Mouse (Mus musculus): ENCODE data around the gene Inpp5k. TPM values are rescaled to one million over a fixed set of nuclear protein-coding genes. Genes with fewer than 3 reads are reported as not detected.

Inpp5k gene
- polyA plus RNA-seq, 1 experiment from 2014 or later = 26.2 TPM

DNA sequence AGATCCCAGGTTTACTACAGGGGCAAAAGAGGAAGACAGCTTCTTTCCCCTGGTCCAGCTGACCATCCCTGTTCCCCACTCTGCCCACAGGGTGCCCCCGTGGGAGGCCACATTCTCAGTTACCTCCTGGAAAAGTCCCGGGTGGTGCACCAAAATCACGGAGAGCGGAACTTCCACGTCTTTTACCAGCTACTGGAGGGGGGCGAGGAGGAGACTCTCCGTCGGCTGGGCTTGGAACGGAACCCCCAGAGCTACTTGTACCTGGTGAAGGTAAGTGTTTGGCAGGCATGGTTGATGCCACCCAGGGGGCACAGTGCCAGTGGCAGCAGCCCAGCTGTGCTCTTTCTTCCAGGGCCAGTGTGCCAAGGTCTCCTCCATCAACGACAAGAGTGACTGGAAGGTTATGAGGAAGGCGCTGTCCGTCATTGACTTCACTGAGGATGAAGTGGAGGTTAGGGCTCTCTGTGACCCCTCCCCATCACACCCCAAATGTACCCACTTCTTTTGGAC, 29.3 kb downstream of the Inpp5k start:
- H3K4me3 ChIP-seq (ENCODE audit: low read depth, low read length) = no peak overlapping the region
- no peak overlapping the region for H3K4me2 ChIP-seq (ENCODE audit: low read depth)
- H3K27me3 ChIP-seq (ENCODE audit: control insufficient read depth, insufficient read depth, low read length) = peaks cover 2% of the 10 kb centered on the region; the same call in 1 of the 2 replicates
- no peak overlapping the region for H3K27ac ChIP-seq (ENCODE audit: low read depth, low read length)
- WGBS = 91% methylated on average over 12 of the region's 12 CpGs
- H3K9me3 ChIP-seq (ENCODE audit: control insufficient read depth, low read length) = no peaks in the 10 kb centered on the region
- DNase-seq (ENCODE audit: low spot score) = no peak
- H3K9ac ChIP-seq (ENCODE audit: low read length) = no peak overlapping the region
- H3K36me3 ChIP-seq (ENCODE audit: control insufficient read depth, insufficient read depth, low read length) = no peaks in the 10 kb centered on the region; the same call in 1 of the 2 replicates
- no peak for ATAC-seq (ENCODE audit: insufficient read depth, low FRiP score, low TSS enrichment)
- peaks cover 5% of the 10 kb centered on the region; the same call in 1 of the 2 replicates for H3K4me1 ChIP-seq (ENCODE audit: control insufficient read depth, insufficient read depth, low read length)

DNA sequence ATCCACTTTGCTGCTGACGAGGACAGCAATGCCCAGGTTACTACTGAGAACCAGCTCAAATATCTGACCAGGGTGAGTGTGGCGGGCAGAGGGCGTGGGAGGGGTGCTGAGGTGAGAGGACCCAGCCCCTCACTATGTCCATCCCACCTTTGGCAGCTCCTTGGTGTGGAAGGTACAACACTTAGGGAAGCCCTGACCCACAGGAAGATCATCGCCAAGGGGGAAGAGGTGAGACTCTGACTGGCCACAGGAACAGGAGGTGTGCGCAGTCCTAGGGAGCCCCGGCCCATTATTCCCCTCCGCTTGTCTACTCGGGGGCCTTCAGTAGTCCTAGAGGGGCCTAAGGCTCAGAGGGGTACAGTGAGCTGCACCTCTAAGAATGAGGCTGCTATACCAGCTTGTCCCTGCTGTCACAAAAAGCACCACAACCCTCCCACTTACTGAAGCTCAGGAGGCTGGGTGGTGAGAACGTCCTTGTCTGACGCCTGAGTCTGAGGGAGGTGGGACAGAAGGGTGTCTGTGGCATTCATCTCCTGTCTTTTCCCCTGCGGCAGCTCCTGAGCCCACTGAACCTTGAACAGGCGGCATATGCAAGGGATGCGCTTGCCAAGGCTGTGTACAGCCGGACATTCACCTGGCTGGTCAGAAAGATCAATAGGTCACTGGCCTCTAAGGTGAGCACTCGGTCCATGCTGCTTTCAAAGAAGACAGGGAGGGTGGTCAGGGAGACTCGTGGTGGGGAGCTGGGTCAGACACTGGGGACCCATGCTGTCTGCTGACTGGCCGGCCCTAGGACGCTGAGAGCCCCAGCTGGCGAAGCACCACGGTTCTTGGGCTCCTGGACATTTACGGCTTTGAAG, 30.4 kb downstream of the Inpp5k start:
- no peaks in the 10 kb centered on the region for H3K27me3 ChIP-seq (ENCODE audit: control insufficient read depth, insufficient read depth, low read length)
- H3K4me1 ChIP-seq (ENCODE audit: control insufficient read depth, insufficient read depth, low read length) = peaks cover 2% of the 10 kb centered on the region; the same call in 1 of the 2 replicates
- no peak for ATAC-seq (ENCODE audit: insufficient read depth, low FRiP score, low TSS enrichment)
- no peak overlapping the region for H3K9ac ChIP-seq (ENCODE audit: low read length)
- H3K36me3 ChIP-seq (ENCODE audit: control insufficient read depth, insufficient read depth, low read length) = no peaks in the 10 kb centered on the region; the same call in 1 of the 2 replicates
- H3K9me3 ChIP-seq (ENCODE audit: control insufficient read depth, low read length) = no peaks in the 10 kb centered on the region
- DNase-seq (ENCODE audit: low spot score) = no peak
- no peak overlapping the region for H3K4me2 ChIP-seq (ENCODE audit: low read depth)
- WGBS = 93% methylated on average over 21 of the region's 21 CpGs
- H3K4me3 ChIP-seq (ENCODE audit: low read depth, low read length) = no peak overlapping the region
- no peak overlapping the region for H3K27ac ChIP-seq (ENCODE audit: low read depth, low read length)

- no peak overlapping the region for H3K4me2 ChIP-seq (ENCODE audit: low read depth)
- DNase-seq (ENCODE audit: low spot score) (no peak), ATAC-seq (ENCODE audit: insufficient read depth, low FRiP score, low TSS enrichment) (no peak)
- no peaks in the 10 kb centered on the region for H3K4me1 ChIP-seq (ENCODE audit: control insufficient read depth, insufficient read depth, low read length)
- no peaks in the 10 kb centered on the region; the same call in 1 of the 2 replicates for H3K36me3 ChIP-seq (ENCODE audit: control insufficient read depth, insufficient read depth, low read length)
- WGBS = 92% methylated on average over 7 of the region's 7 CpGs
- H3K4me3 ChIP-seq (ENCODE audit: low read depth, low read length) = no peak overlapping the region
- no peak overlapping the region for H3K9ac ChIP-seq (ENCODE audit: low read length)
- no peak overlapping the region for H3K27ac ChIP-seq (ENCODE audit: low read depth, low read length)
- no peaks in the 10 kb centered on the region for H3K27me3 ChIP-seq (ENCODE audit: control insufficient read depth, insufficient read depth, low read length)
- no peaks in the 10 kb centered on the region for H3K9me3 ChIP-seq (ENCODE audit: control insufficient read depth, low read length)
These were observed 31.3 kb downstream of the Inpp5k start for GRCm38 (mm10) chr11:75662131-75662530.

GRCm38 (mm10) chr11:75666296-75666695, 35.5 kb downstream of the Inpp5k start:
- no peak for ATAC-seq (ENCODE audit: insufficient read depth, low FRiP score, low TSS enrichment)
- no peaks in the 10 kb centered on the region for H3K36me3 ChIP-seq (ENCODE audit: control insufficient read depth, insufficient read depth, low read length)
- H3K9ac ChIP-seq (ENCODE audit: low read length) = no peak overlapping the region
- no peaks in the 10 kb centered on the region for H3K9me3 ChIP-seq (ENCODE audit: control insufficient read depth, low read length)
- no peak for DNase-seq (ENCODE audit: low spot score)
- 94% methylated on average over 6 of the region's 6 CpGs for WGBS
- no peaks in the 10 kb centered on the region for H3K27me3 ChIP-seq (ENCODE audit: control insufficient read depth, insufficient read depth, low read length)
- H3K27ac ChIP-seq (ENCODE audit: low read depth, low read length) = no peak overlapping the region
- H3K4me2 ChIP-seq (ENCODE audit: low read depth) = no peak overlapping the region
- H3K4me3 ChIP-seq (ENCODE audit: low read depth, low read length) = no peak overlapping the region
- H3K4me1 ChIP-seq (ENCODE audit: control insufficient read depth, insufficient read depth, low read length) = no peaks in the 10 kb centered on the region

DNA sequence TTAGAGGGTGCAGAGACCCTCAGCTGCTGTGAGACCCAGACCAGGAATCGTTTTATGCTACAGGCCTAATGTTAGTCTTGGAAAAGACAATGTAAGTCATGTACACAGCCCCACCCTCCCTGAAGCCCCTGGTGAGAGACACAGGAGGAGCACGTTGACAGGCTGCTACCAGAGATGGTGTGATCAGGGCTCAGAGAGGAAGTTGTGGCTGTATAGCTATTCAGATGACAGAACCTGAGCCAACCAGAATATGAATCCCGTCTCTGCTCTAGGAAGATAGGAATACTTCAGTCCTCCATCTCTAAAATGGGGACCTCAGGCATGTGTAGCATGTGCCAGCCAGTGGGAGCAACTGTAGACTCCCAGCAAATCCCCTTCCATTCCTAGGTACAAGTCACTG, 37.8 kb downstream of the Inpp5k start:
- ATAC-seq (ENCODE audit: insufficient read depth, low FRiP score, low TSS enrichment) (no peak), DNase-seq (ENCODE audit: low spot score) (no peak)
- no peaks in the 10 kb centered on the region for H3K4me1 ChIP-seq (ENCODE audit: control insufficient read depth, insufficient read depth, low read length)
- H3K27me3 ChIP-seq (ENCODE audit: control insufficient read depth, insufficient read depth, low read length) = no peaks in the 10 kb centered on the region
- H3K27ac ChIP-seq (ENCODE audit: low read depth, low read length) = no peak overlapping the region
- WGBS = 83% methylated on average over 3 of the region's 3 CpGs
- H3K4me2 ChIP-seq (ENCODE audit: low read depth) = no peak overlapping the region
- no peaks in the 10 kb centered on the region for H3K9me3 ChIP-seq (ENCODE audit: control insufficient read depth, low read length)
- H3K9ac ChIP-seq (ENCODE audit: low read length) = no peak overlapping the region
- H3K4me3 ChIP-seq (ENCODE audit: low read depth, low read length) = no peak overlapping the region
- H3K36me3 ChIP-seq (ENCODE audit: control insufficient read depth, insufficient read depth, low read length) = 0 out of 2 replicates have a peak, but pooled peaks cover 2% of the 10 kb centered on the region

- Histone ChIP-seq H3K9ac (ENCODE audit: low read length) (no peak overlapping the region), H3K27me3 (ENCODE audit: control insufficient read depth, insufficient read depth, low read length) (no peaks in the 10 kb centered on the region), H3K9me3 (ENCODE audit: control insufficient read depth, low read length) (no peaks in the 10 kb centered on the region), H3K27ac (ENCODE audit: low read depth, low read length) (no peak overlapping the region), H3K4me1 (ENCODE audit: control insufficient read depth, insufficient read depth, low read length) (no peaks in the 10 kb centered on the region), H3K4me2 (ENCODE audit: low read depth) (no peak overlapping the region), H3K4me3 (ENCODE audit: low read depth, low read length) (no peak overlapping the region), H3K36me3 (ENCODE audit: control insufficient read depth, insufficient read depth, low read length) (0 out of 2 replicates have a peak, but pooled peaks cover 2% of the 10 kb centered on the region)
- DNase-seq (ENCODE audit: low spot score) (no peak), ATAC-seq (ENCODE audit: insufficient read depth, low FRiP score, low TSS enrichment) (no peak)
- 92% methylated on average over 11 of the region's 11 CpGs for WGBS
These were observed 38.5 kb downstream of the Inpp5k start for GRCm38 (mm10) chr11:75669176-75669852.

DNA sequence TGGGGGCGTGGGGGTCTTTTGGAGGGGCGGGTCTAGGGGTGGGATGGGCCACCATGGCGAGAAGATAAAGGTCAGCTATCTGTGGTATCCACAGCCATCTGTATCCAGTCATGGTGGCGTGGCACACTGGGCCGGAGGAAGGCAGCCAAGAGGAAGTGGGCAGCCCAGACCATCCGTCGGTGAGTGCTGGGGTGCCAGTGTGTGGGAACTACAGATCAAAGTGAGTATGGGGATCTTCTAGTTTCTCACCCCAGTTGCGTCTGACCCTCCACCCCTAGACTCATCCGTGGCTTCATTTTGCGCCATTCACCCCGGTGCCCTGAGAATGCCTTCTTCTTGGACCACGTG, 39.0 kb downstream of the Inpp5k start:
- 0 out of 2 replicates have a peak, but pooled peaks cover 2% of the 10 kb centered on the region for H3K36me3 ChIP-seq (ENCODE audit: control insufficient read depth, insufficient read depth, low read length)
- H3K27me3 ChIP-seq (ENCODE audit: control insufficient read depth, insufficient read depth, low read length) = no peaks in the 10 kb centered on the region
- 91% methylated on average over 12 of the region's 12 CpGs for WGBS
- no peak for DNase-seq (ENCODE audit: low spot score)
- no peak overlapping the region for H3K4me2 ChIP-seq (ENCODE audit: low read depth)
- no peak overlapping the region for H3K9ac ChIP-seq (ENCODE audit: low read length)
- no peak overlapping the region for H3K27ac ChIP-seq (ENCODE audit: low read depth, low read length)
- H3K4me1 ChIP-seq (ENCODE audit: control insufficient read depth, insufficient read depth, low read length) = no peaks in the 10 kb centered on the region
- no peaks in the 10 kb centered on the region for H3K9me3 ChIP-seq (ENCODE audit: control insufficient read depth, low read length)
- no peak overlapping the region for H3K4me3 ChIP-seq (ENCODE audit: low read depth, low read length)
- no peak for ATAC-seq (ENCODE audit: insufficient read depth, low FRiP score, low TSS enrichment)

GRCm38 (mm10) chr11:75671426-75672180, 40.8 kb downstream of the Inpp5k start:
- H3K9ac ChIP-seq (ENCODE audit: low read length) = no peak overlapping the region
- WGBS = 77% methylated on average over 22 of the region's 22 CpGs
- 0 out of 2 replicates have a peak, but pooled peaks cover 2% of the 10 kb centered on the region for H3K36me3 ChIP-seq (ENCODE audit: control insufficient read depth, insufficient read depth, low read length)
- H3K9me3 ChIP-seq (ENCODE audit: control insufficient read depth, low read length) = no peaks in the 10 kb centered on the region
- no peak for DNase-seq (ENCODE audit: low spot score)
- H3K27ac ChIP-seq (ENCODE audit: low read depth, low read length) = no peak overlapping the region; the same call in 1 of the 2 replicates
- H3K4me1 ChIP-seq (ENCODE audit: control insufficient read depth, insufficient read depth, low read length) = no peaks in the 10 kb centered on the region
- no peak overlapping the region for H3K4me2 ChIP-seq (ENCODE audit: low read depth)
- no peak overlapping the region for H3K4me3 ChIP-seq (ENCODE audit: low read depth, low read length)
- H3K27me3 ChIP-seq (ENCODE audit: control insufficient read depth, insufficient read depth, low read length) = no peaks in the 10 kb centered on the region
- no peak for ATAC-seq (ENCODE audit: insufficient read depth, low FRiP score, low TSS enrichment)

All from neural tube, embryonic 11.5 days (tissue).